ENCODE assay signal across 9 mouse cellular contexts in genomic region chr4:150282631-150283334, GRCm38 (mm10). TPM values are rescaled to one million over a fixed set of nuclear protein-coding genes. Genes with fewer than 3 reads are reported as not detected.
DNase-seq lines count a peak whose midpoint lies in the region; ATAC-seq and TF ChIP-seq lines count a peak whose summit lies in the region.
"Had no signal": no experiment of that assay in that cellular context is flagged by ENCODE, and none has a peak within 500 bp of the region (broad histone marks: within the 10 kb centered on the region; RNA-seq: fewer than 3 reads in every experiment).

No protein-coding gene starts in this region.

- H3K36me3 ChIP-seq in liver, adult 2 months (ENCODE audit: control insufficient read depth, insufficient read depth, low read length), result no peaks in the 10 kb centered on the region
- no peaks in the 10 kb centered on the region for H3K36me3 ChIP-seq in embryonic facial prominence, embryonic 13.5 days
- H3K36me3 ChIP-seq in intestine, embryonic 15.5 days, result no peaks in the 10 kb centered on the region
- H3K36me3 ChIP-seq in neural tube, embryonic 12.5 days, result no peaks in the 10 kb centered on the region

- 7% methylated on average over 5 of the region's 5 CpGs for WGBS in liver, adult 2 months
- 7% methylated on average over 5 of the region's 5 CpGs for WGBS in embryonic facial prominence, embryonic 13.5 days
- 9% methylated on average over 5 of the region's 5 CpGs for whole genome bisulfite sequencing in intestine, embryonic 15.5 days
- 4% methylated on average over 5 of the region's 5 CpGs for WGBS in neural tube, embryonic 12.5 days

- H3K27me3 ChIP-seq in liver, adult 2 months (ENCODE audit: control insufficient read depth, insufficient read depth, low read length), result no peaks in the 10 kb centered on the region
- no peaks in the 10 kb centered on the region for H3K27me3 ChIP-seq in embryonic facial prominence, embryonic 13.5 days
- no peaks in the 10 kb centered on the region for H3K27me3 ChIP-seq in intestine, embryonic 15.5 days (replicated peaks)
- no peaks in the 10 kb centered on the region for H3K27me3 ChIP-seq in neural tube, embryonic 12.5 days (replicated peaks)

- H3K9me3 ChIP-seq in embryonic facial prominence, embryonic 13.5 days, result no peaks in the 10 kb centered on the region
- no peaks in the 10 kb centered on the region for H3K9me3 ChIP-seq in intestine, embryonic 15.5 days
- H3K9me3 ChIP-seq in neural tube, embryonic 12.5 days, result no peaks in the 10 kb centered on the region

- peaks cover 20% of the 10 kb centered on the region; the same call in 1 of the 2 replicates for H3K79me2 ChIP-seq in liver, adult 2 months (ENCODE audit: control insufficient read depth, insufficient read depth, low read length)

- no peak for TF ChIP-seq CTCF in liver, adult 2 months (IDR thresholded peaks at IDR 0.05; ENCODE audit: low read depth, low read length)

- TF ChIP-seq POLR2A in liver, adult 2 months (IDR thresholded peaks at IDR 0.05; ENCODE audit: extremely low read depth, insufficient read depth, low read length), result no peak

- no peak overlapping the region for H3K4me3 ChIP-seq in liver, adult 2 months (ENCODE audit: insufficient read depth, low read depth, low read length)
- H3K4me3 ChIP-seq in embryonic facial prominence, embryonic 13.5 days, result peak overlapping the region; percentile 99
- H3K4me3 ChIP-seq in intestine, embryonic 15.5 days (replicated peaks), result peak overlapping the region; percentile 98
- H3K4me3 ChIP-seq in neural tube, embryonic 12.5 days, result peak overlapping the region; percentile 99

- H3K27ac ChIP-seq in liver, adult 2 months (replicated peaks; ENCODE audit: insufficient read depth, low read depth, low read length), result peak overlapping the region; percentile 97
- peak overlapping the region; percentile 99 for H3K27ac ChIP-seq in embryonic facial prominence, embryonic 13.5 days
- H3K27ac ChIP-seq in intestine, embryonic 15.5 days, result peak overlapping the region; percentile 91
- H3K27ac ChIP-seq in neural tube, embryonic 12.5 days, result peak overlapping the region; percentile 84

- peaks cover 12% of the 10 kb centered on the region for H3K4me1 ChIP-seq in liver, adult 2 months (ENCODE audit: control insufficient read depth, insufficient read depth, low read length)
- peaks cover 32% of the 10 kb centered on the region for H3K4me1 ChIP-seq in embryonic facial prominence, embryonic 13.5 days
- H3K4me1 ChIP-seq in intestine, embryonic 15.5 days (replicated peaks), result peaks cover 15% of the 10 kb centered on the region
- H3K4me1 ChIP-seq in neural tube, embryonic 12.5 days, result peaks cover 17% of the 10 kb centered on the region

- DNase-seq in liver, adult 2 months (ENCODE audit: extremely low read depth, low read depth, low spot score), result peak; percentile 64
- DNase-seq in liver, result no peak
- no peak for DNase-seq in retina, postnatal 1 day
- no peak for DNase-seq in left cerebral cortex, adult 8-10 months (ENCODE audit: low spot score in 2 of 2)
- DNase-seq in kidney, postnatal 25 days, result no peak

- H3K4me2 ChIP-seq in embryonic facial prominence, embryonic 13.5 days, result peak overlapping the region; percentile 77
- H3K4me2 ChIP-seq in intestine, embryonic 15.5 days (replicated peaks), result peak overlapping the region; percentile 73
- peak overlapping the region; percentile 75 for H3K4me2 ChIP-seq in neural tube, embryonic 12.5 days (replicated peaks)

- peak overlapping the region; percentile 55 for H3K9ac ChIP-seq in liver, adult 2 months (ENCODE audit: low read depth, low read length)
- H3K9ac ChIP-seq in embryonic facial prominence, embryonic 13.5 days, result peak overlapping the region; percentile 99
- peak overlapping the region; percentile 99 for H3K9ac ChIP-seq in intestine, embryonic 15.5 days
- H3K9ac ChIP-seq in neural tube, embryonic 12.5 days, result peak overlapping the region; percentile 99

- no peak for ATAC-seq in embryonic facial prominence, embryonic 13.5 days (ENCODE audit: insufficient number of reproducible peaks, insufficient read depth, low FRiP score, low TSS enrichment, low read depth)
- ATAC-seq in intestine, embryonic 15.5 days, result no peak
- no peak for ATAC-seq in neural tube, embryonic 12.5 days (ENCODE audit: low FRiP score, low read depth)
- ATAC-seq: activated CD4-positive, CD25-positive, alpha-beta regulatory T cell, adult 4 months had no signal

RNA-seq across cellular contexts. Expression of gene Rere, which starts 1.3 kb away (rescaled TPM):
- total RNA-seq in liver, adult 2 months (2014; rRNA removed), result 10.0 and 10.7 TPM in 2 replicates
- 5.8 and 8.8 TPM in 2 replicates for polyA plus RNA-seq in liver, adult 2 months (2012; rRNA removed)
- 23.3 and 26.3 TPM in 2 replicates for polyA plus RNA-seq in embryonic facial prominence, embryonic 13.5 days (2015; fragmentation: Nextera tagmentation; extraction: Ambion mirVana)
- polyA plus RNA-seq in intestine, embryonic 15.5 days (2015; fragmentation: Nextera tagmentation; extraction: Ambion mirVana), result 25.6 and 28.4 TPM in 2 replicates
- polyA plus RNA-seq in neural tube, embryonic 12.5 days (2016; fragmentation: Nextera tagmentation; extraction: Ambion mirVana), result 55.5 and 57.2 TPM in 2 replicates
- total RNA-seq in left cerebral cortex, adult 8-10 months (2022), result 100 to 1,000 TPM in 1 of 4 experiments, 10 to 100 TPM in 3; 86.6 to 105 (median 93.5) TPM

RNA-seq across cellular contexts. Expression of gene Eno1, which starts 46.3 kb away (rescaled TPM):
- total RNA-seq in liver, adult 2 months (2014; rRNA removed), result 386 and 392 TPM in 2 replicates
- polyA plus RNA-seq in liver, adult 2 months (2012; rRNA removed), result 283 and 350 TPM in 2 replicates
- polyA plus RNA-seq in embryonic facial prominence, embryonic 13.5 days (2015; fragmentation: Nextera tagmentation; extraction: Ambion mirVana), result 1,290 and 1,439 TPM in 2 replicates
- polyA plus RNA-seq in intestine, embryonic 15.5 days (2015; fragmentation: Nextera tagmentation; extraction: Ambion mirVana), result 1,894 and 1,951 TPM in 2 replicates
- 1,428 and 1,431 TPM in 2 replicates for polyA plus RNA-seq in neural tube, embryonic 12.5 days (2016; fragmentation: Nextera tagmentation; extraction: Ambion mirVana)
- total RNA-seq in left cerebral cortex, adult 8-10 months (2022), result 100 to 1,000 TPM; 450 to 494 (median 470) TPM
